Mouse (Mus musculus): ENCODE data around the gene Fut1. TPM values are rescaled to one million over a fixed set of nuclear protein-coding genes. Genes with fewer than 3 reads are reported as not detected.

Gene Fut1
- polyA plus RNA-seq, 1 experiment from 2014 or later: 0.70 TPM

- Histone ChIP-seq H3K4me3 (ENCODE audit: low read depth, low read length) (no peak overlapping the region), H3K9ac (ENCODE audit: low read length) (no peak overlapping the region), H3K4me1 (replicated peaks; ENCODE audit: control insufficient read depth, insufficient read depth, low read length) (no peaks in the 10 kb centered on the region), H3K27ac (ENCODE audit: low read depth) (no peak overlapping the region), H3K4me2 (ENCODE audit: low read length) (no peak overlapping the region), H3K36me3 (ENCODE audit: control insufficient read depth, insufficient read depth, low read length) (no peaks in the 10 kb centered on the region), H3K9me3 (ENCODE audit: control insufficient read depth, low read length) (no peaks in the 10 kb centered on the region), H3K27me3 (replicated peaks; ENCODE audit: control insufficient read depth, insufficient read depth, low read length) (peaks cover 24% of the 10 kb centered on the region)
- WGBS: 89% methylated on average over 5 of the region's 5 CpGs
- DNase-seq (ENCODE audit: low spot score) (no peak), ATAC-seq (replicated peaks; ENCODE audit: low FRiP score, low TSS enrichment, low read depth) (no peak)
Measured at GRCm38 (mm10) chr7:45619592-45619991, 2.5 kb downstream of the Fut1 start.

GRCm38 (mm10) chr7:45621443-45621842 lies 4.4 kb downstream of the Fut1 start, which contains the start of gene Izumo1:
Izumo1 (plus strand) TSS chr7:45621811.
- no peaks in the 10 kb centered on the region for H3K9me3 ChIP-seq (ENCODE audit: control insufficient read depth, low read length)
- 29% methylated on average over 9 of the region's 9 CpGs for WGBS
- H3K27me3 ChIP-seq (replicated peaks; ENCODE audit: control insufficient read depth, insufficient read depth, low read length): peaks cover 24% of the 10 kb centered on the region
- H3K4me3 ChIP-seq (ENCODE audit: low read depth, low read length): no peak within 1 kb of the TSS
- H3K27ac ChIP-seq (ENCODE audit: low read depth): no peak within 1 kb of the TSS
- H3K4me1 ChIP-seq (replicated peaks; ENCODE audit: control insufficient read depth, insufficient read depth, low read length): no peaks in the 10 kb centered on the region
- no peaks in the 10 kb centered on the region for H3K36me3 ChIP-seq (ENCODE audit: control insufficient read depth, insufficient read depth, low read length)
- H3K9ac ChIP-seq (ENCODE audit: low read length): no peak within 1 kb of the TSS
- H3K4me2 ChIP-seq (ENCODE audit: low read length): no peak within 1 kb of the TSS
- DNase-seq (ENCODE audit: low spot score): no peak
- no peak for ATAC-seq (replicated peaks; ENCODE audit: low FRiP score, low TSS enrichment, low read depth)

GRCm38 (mm10) chr7:45623507-45623906 lies 6.4 kb downstream of the Fut1 start:
- no peaks in the 10 kb centered on the region for H3K9me3 ChIP-seq (ENCODE audit: control insufficient read depth, low read length)
- no peak overlapping the region for H3K9ac ChIP-seq (ENCODE audit: low read length)
- WGBS: 94% methylated on average over 11 of the region's 11 CpGs
- H3K36me3 ChIP-seq (ENCODE audit: control insufficient read depth, insufficient read depth, low read length): no peaks in the 10 kb centered on the region
- DNase-seq (ENCODE audit: low spot score) (no peak), ATAC-seq (replicated peaks; ENCODE audit: low FRiP score, low TSS enrichment, low read depth) (no peak)
- no peaks in the 10 kb centered on the region for H3K4me1 ChIP-seq (replicated peaks; ENCODE audit: control insufficient read depth, insufficient read depth, low read length)
- H3K27ac ChIP-seq (ENCODE audit: low read depth): no peak overlapping the region
- H3K27me3 ChIP-seq (replicated peaks; ENCODE audit: control insufficient read depth, insufficient read depth, low read length): peaks cover 12% of the 10 kb centered on the region; the same call in 1 of the 2 replicates
- no peak overlapping the region for H3K4me2 ChIP-seq (ENCODE audit: low read length)
- H3K4me3 ChIP-seq (ENCODE audit: low read depth, low read length): no peak overlapping the region

- H3K9me3 ChIP-seq (ENCODE audit: control insufficient read depth, low read length): no peaks in the 10 kb centered on the region
- H3K27me3 ChIP-seq (replicated peaks; ENCODE audit: control insufficient read depth, insufficient read depth, low read length): 0 out of 2 replicates have a peak, but pooled peaks cover 7% of the 10 kb centered on the region
- H3K36me3 ChIP-seq (ENCODE audit: control insufficient read depth, insufficient read depth, low read length): no peaks in the 10 kb centered on the region
- no peak for ATAC-seq (replicated peaks; ENCODE audit: low FRiP score, low TSS enrichment, low read depth)
- no peak overlapping the region for H3K9ac ChIP-seq (ENCODE audit: low read length)
- H3K27ac ChIP-seq (ENCODE audit: low read depth): no peak overlapping the region
- no peak for DNase-seq (ENCODE audit: low spot score)
- 50% methylated on average over 3 of the region's 3 CpGs for WGBS
- no peaks in the 10 kb centered on the region for H3K4me1 ChIP-seq (replicated peaks; ENCODE audit: control insufficient read depth, insufficient read depth, low read length)
- H3K4me3 ChIP-seq (ENCODE audit: low read depth, low read length): no peak overlapping the region
- no peak overlapping the region for H3K4me2 ChIP-seq (ENCODE audit: low read length)
Measured at GRCm38 (mm10) chr7:45624718-45625117, 7.6 kb downstream of the Fut1 start.

GRCm38 (mm10) chr7:45625481-45625880 lies 8.4 kb downstream of the Fut1 start:
- DNase-seq (ENCODE audit: low spot score): no peak
- H3K4me1 ChIP-seq (replicated peaks; ENCODE audit: control insufficient read depth, insufficient read depth, low read length): no peaks in the 10 kb centered on the region
- WGBS: 86% methylated on average over 8 of the region's 8 CpGs
- H3K27ac ChIP-seq (ENCODE audit: low read depth): no peak overlapping the region
- H3K9ac ChIP-seq (ENCODE audit: low read length): no peak overlapping the region
- no peaks in the 10 kb centered on the region for H3K36me3 ChIP-seq (ENCODE audit: control insufficient read depth, insufficient read depth, low read length)
- 0 out of 2 replicates have a peak, but pooled peaks cover 7% of the 10 kb centered on the region for H3K27me3 ChIP-seq (replicated peaks; ENCODE audit: control insufficient read depth, insufficient read depth, low read length)
- no peaks in the 10 kb centered on the region for H3K9me3 ChIP-seq (ENCODE audit: control insufficient read depth, low read length)
- no peak overlapping the region for H3K4me3 ChIP-seq (ENCODE audit: low read depth, low read length)
- ATAC-seq (replicated peaks; ENCODE audit: low FRiP score, low TSS enrichment, low read depth): no peak
- H3K4me2 ChIP-seq (ENCODE audit: low read length): no peak overlapping the region

GRCm38 (mm10) chr7:45626571-45627076 lies 9.5 kb downstream of the Fut1 start:
- WGBS: 90% methylated on average over 7 of the region's 7 CpGs

GRCm38 (mm10) chr7:45627261-45627660 lies 10.2 kb downstream of the Fut1 start, which contains the start of gene Rasip1:
Rasip1 (plus strand) TSS chr7:45627488.
- Histone ChIP-seq H3K9me3 (ENCODE audit: control insufficient read depth, low read length) (no peaks in the 10 kb centered on the region), H3K9ac (ENCODE audit: low read length) (peak within 1 kb of the TSS; percentile 67), H3K27ac (ENCODE audit: low read depth) (peak within 1 kb of the TSS; percentile 64; the same call in 1 of the 2 replicates), H3K27me3 (replicated peaks; ENCODE audit: control insufficient read depth, insufficient read depth, low read length) (0 out of 2 replicates have a peak, but pooled peaks cover 5% of the 10 kb centered on the region), H3K4me1 (replicated peaks; ENCODE audit: control insufficient read depth, insufficient read depth, low read length) (no peaks in the 10 kb centered on the region), H3K4me3 (ENCODE audit: low read depth, low read length) (peak within 1 kb of the TSS; percentile 51), H3K4me2 (ENCODE audit: low read length) (peak within 1 kb of the TSS; percentile 96), H3K36me3 (ENCODE audit: control insufficient read depth, insufficient read depth, low read length) (no peaks in the 10 kb centered on the region)
- DNase-seq (ENCODE audit: low spot score): no peak
- no peak for ATAC-seq (replicated peaks; ENCODE audit: low FRiP score, low TSS enrichment, low read depth)
- WGBS: 69% methylated on average over 9 of the region's 9 CpGs

More at GRCm38 (mm10) chr7:45626571-45627076, 9.5 kb downstream of the Fut1 start:
- no peaks in the 10 kb centered on the region for H3K36me3 ChIP-seq (ENCODE audit: control insufficient read depth, insufficient read depth, low read length)
- H3K4me1 ChIP-seq (replicated peaks; ENCODE audit: control insufficient read depth, insufficient read depth, low read length): no peaks in the 10 kb centered on the region
- H3K9me3 ChIP-seq (ENCODE audit: control insufficient read depth, low read length): no peaks in the 10 kb centered on the region
- no peak overlapping the region for H3K9ac ChIP-seq (ENCODE audit: low read length)
- H3K4me3 ChIP-seq (ENCODE audit: low read depth, low read length): no peak overlapping the region
- DNase-seq (ENCODE audit: low spot score) (no peak), ATAC-seq (replicated peaks; ENCODE audit: low FRiP score, low TSS enrichment, low read depth) (no peak)
- H3K4me2 ChIP-seq (ENCODE audit: low read length): no peak overlapping the region
- H3K27me3 ChIP-seq (replicated peaks; ENCODE audit: control insufficient read depth, insufficient read depth, low read length): 0 out of 2 replicates have a peak, but pooled peaks cover 5% of the 10 kb centered on the region
- H3K27ac ChIP-seq (ENCODE audit: low read depth): no peak overlapping the region

- Histone ChIP-seq H3K4me2 (ENCODE audit: low read length) (peak overlapping the region; percentile 96), H3K9ac (ENCODE audit: low read length) (peak overlapping the region; percentile 67), H3K4me1 (replicated peaks; ENCODE audit: control insufficient read depth, insufficient read depth, low read length) (no peaks in the 10 kb centered on the region), H3K27ac (ENCODE audit: low read depth) (peak overlapping the region; percentile 64; the same call in 1 of the 2 replicates), H3K4me3 (ENCODE audit: low read depth, low read length) (peak overlapping the region; percentile 51), H3K9me3 (ENCODE audit: control insufficient read depth, low read length) (no peaks in the 10 kb centered on the region), H3K27me3 (replicated peaks; ENCODE audit: control insufficient read depth, insufficient read depth, low read length) (0 out of 2 replicates have a peak, but pooled peaks cover 7% of the 10 kb centered on the region), H3K36me3 (ENCODE audit: control insufficient read depth, insufficient read depth, low read length) (no peaks in the 10 kb centered on the region)
- peak; percentile 71 for ATAC-seq (replicated peaks; ENCODE audit: low FRiP score, low TSS enrichment, low read depth)
- 1% methylated on average over 98 of the region's 105 CpGs for WGBS
- peak; percentile 91 for DNase-seq (ENCODE audit: low spot score)
Measured at GRCm38 (mm10) chr7:45628364-45629294, 11.5 kb downstream of the Fut1 start.

Data from intestine, embryonic 14.5 days (tissue).